Mouse (Mus musculus): ENCODE results near the gene Map3k20. TPM values are rescaled to one million over a fixed set of nuclear protein-coding genes. Genes with fewer than 3 reads are reported as not detected.

Gene Map3k20
- 4.3 and 4.8 TPM in 2 replicates for polyA plus RNA-seq (2012; rRNA removed)

GRCm38 (mm10) chr2:72285256-72285887, at the start of gene Map3k20:
Gene Map3k20, plus strand, starts transcription at chr2:72285637.

GRCm38 (mm10) chr2:72475797-72476485, 190.5 kb downstream of the Map3k20 start, which contains the start of gene Cdca7:
Gene Cdca7, plus strand, starts transcription at chr2:72476159.

Other genes with a start within 250 kb of the Map3k20 start
- 34.3 and 40.1 TPM in 2 replicates for gene Cdca7, start 190.5 kb downstream of the Map3k20 start, polyA plus RNA-seq (2012; rRNA removed)